Mouse (Mus musculus): ENCODE data around the gene Cul4a. TPM values are rescaled to one million over a fixed set of nuclear protein-coding genes. Genes with fewer than 3 reads are reported as not detected.

Gene Cul4a
- total and polyA plus RNA-seq, 2 experiments: 42.4 to 95.0 TPM

DNA sequence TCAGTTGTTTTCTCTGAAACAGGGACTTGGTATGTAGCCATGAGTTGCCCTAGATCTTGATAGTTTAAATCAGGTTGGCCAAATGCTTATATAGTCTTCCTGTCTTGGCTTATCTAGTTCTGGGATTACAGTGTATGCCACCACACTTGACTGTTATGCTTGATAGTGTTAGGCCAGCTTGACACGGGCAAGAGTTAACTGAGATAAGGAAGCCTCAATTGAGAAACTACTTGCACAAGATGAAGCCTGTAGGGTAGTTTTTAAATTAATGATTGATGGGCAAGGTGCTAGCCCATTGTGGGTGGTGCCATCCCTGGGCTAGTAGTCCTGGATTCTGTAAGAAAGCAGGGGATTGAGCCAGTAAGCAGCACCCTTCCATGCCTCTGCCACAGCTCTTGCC, 58.1 kb downstream of the Cul4a start:
- DNase-seq (ENCODE audit: extremely low read depth, low read depth, low spot score): peak; percentile 91
- Histone ChIP-seq H3K79me2 (ENCODE audit: control insufficient read depth, insufficient read depth, low read length) (peaks cover 37% of the 10 kb centered on the region), H3K4me3 (ENCODE audit: insufficient read depth, low read depth, low read length) (no peak overlapping the region), H3K36me3 (ENCODE audit: control insufficient read depth, insufficient read depth, low read length) (peaks cover 25% of the 10 kb centered on the region), H3K4me1 (ENCODE audit: control insufficient read depth, insufficient read depth, low read length) (peaks cover 27% of the 10 kb centered on the region), H3K27me3 (ENCODE audit: control insufficient read depth, insufficient read depth, low read length) (no peaks in the 10 kb centered on the region), H3K27ac (replicated peaks; ENCODE audit: insufficient read depth, low read depth, low read length) (peak overlapping the region; percentile 56), H3K9ac (ENCODE audit: low read depth, low read length) (no peak overlapping the region)
- 19% methylated on average over 1 of the region's 1 CpGs for WGBS
- TF ChIP-seq CTCF (IDR thresholded peaks at IDR 0.05; ENCODE audit: low read depth, low read length) (no peak), POLR2A (IDR thresholded peaks at IDR 0.05; ENCODE audit: extremely low read depth, insufficient read depth, low read length) (no peak)

DNA sequence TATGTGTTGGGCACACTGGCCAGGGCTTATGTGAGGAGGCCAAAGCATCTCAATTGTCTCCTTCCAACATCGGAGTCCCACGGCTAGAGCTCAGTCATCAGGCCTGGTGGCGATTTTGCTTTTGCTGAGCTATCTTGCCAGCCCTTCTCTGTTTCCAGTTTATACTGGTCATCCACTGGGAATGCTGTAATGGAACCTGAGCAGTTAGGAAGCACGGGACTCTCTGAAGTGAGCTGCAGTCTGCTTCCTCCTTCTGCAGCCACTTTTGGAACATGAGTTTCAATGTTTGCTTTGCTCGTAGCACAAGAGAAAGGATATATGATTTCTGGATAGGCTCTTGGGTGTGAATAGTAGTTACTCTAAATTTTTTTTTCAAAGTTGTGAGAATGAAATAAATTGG, 58.9 kb downstream of the Cul4a start:
- Histone ChIP-seq H3K4me1 (ENCODE audit: control insufficient read depth, insufficient read depth, low read length) (peaks cover 26% of the 10 kb centered on the region), H3K4me3 (ENCODE audit: insufficient read depth, low read depth, low read length) (no peak overlapping the region), H3K9ac (ENCODE audit: low read depth, low read length) (no peak overlapping the region), H3K79me2 (ENCODE audit: control insufficient read depth, insufficient read depth, low read length) (peaks cover 35% of the 10 kb centered on the region), H3K36me3 (ENCODE audit: control insufficient read depth, insufficient read depth, low read length) (peaks cover 32% of the 10 kb centered on the region), H3K27ac (replicated peaks; ENCODE audit: insufficient read depth, low read depth, low read length) (no peak overlapping the region), H3K27me3 (ENCODE audit: control insufficient read depth, insufficient read depth, low read length) (no peaks in the 10 kb centered on the region)
- DNase-seq (ENCODE audit: extremely low read depth, low read depth, low spot score): no peak
- WGBS: 68% methylated on average over 5 of the region's 5 CpGs
- TF ChIP-seq POLR2A (IDR thresholded peaks at IDR 0.05; ENCODE audit: extremely low read depth, insufficient read depth, low read length) (no peak), CTCF (IDR thresholded peaks at IDR 0.05; ENCODE audit: low read depth, low read length) (no peak)

DNA sequence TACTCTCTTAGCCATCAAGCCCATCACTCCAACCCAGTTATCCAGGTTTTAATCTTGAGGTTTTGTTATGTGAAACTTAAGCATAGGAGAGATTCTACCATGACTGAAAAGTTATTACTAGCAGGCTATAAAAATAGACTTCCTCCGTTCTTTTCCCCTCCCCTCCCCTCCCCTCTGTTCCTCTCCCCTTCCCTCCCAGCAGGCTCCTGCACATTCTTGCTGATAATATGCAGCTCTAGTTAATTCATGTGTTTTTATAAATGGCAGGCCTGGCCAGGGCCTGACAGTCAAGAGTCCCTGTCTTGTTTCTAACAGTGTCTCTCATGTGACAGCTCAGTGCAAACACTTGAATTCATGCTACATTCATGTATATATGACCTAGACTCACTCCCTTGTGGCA, 65.1 kb downstream of the Cul4a start:
- H3K9ac ChIP-seq (ENCODE audit: low read depth, low read length): no peak overlapping the region
- H3K4me1 ChIP-seq (ENCODE audit: control insufficient read depth, insufficient read depth, low read length): no peaks in the 10 kb centered on the region
- no peaks in the 10 kb centered on the region for H3K27me3 ChIP-seq (ENCODE audit: control insufficient read depth, insufficient read depth, low read length)
- no peak for DNase-seq (ENCODE audit: extremely low read depth, low read depth, low spot score)
- WGBS: 67% methylated on average over 1 of the region's 1 CpGs
- H3K79me2 ChIP-seq (ENCODE audit: control insufficient read depth, insufficient read depth, low read length): peaks cover 4% of the 10 kb centered on the region
- no peak overlapping the region for H3K4me3 ChIP-seq (ENCODE audit: insufficient read depth, low read depth, low read length)
- TF ChIP-seq POLR2A (IDR thresholded peaks at IDR 0.05; ENCODE audit: extremely low read depth, insufficient read depth, low read length) (no peak), CTCF (IDR thresholded peaks at IDR 0.05; ENCODE audit: low read depth, low read length) (no peak)
- H3K36me3 ChIP-seq (ENCODE audit: control insufficient read depth, insufficient read depth, low read length): peaks cover 81% of the 10 kb centered on the region
- H3K27ac ChIP-seq (replicated peaks; ENCODE audit: insufficient read depth, low read depth, low read length): no peak overlapping the region

DNA sequence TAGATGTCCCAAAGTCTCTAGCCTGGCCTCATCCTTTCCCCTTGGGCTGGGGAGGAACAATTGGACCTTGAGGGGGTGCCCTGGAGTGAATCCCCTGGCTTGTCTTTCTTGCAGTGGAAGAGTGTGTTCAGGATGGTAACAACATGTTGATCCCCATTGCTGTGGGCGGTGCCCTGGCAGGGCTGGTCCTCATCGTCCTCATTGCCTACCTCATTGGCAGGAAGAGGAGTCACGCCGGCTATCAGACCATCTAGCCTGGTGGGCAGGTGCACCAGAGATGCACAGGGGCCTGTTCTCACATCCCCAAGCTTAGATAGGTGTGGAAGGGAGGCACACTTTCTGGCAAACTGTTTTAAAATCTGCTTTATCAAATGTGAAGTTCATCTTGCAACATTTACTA, 68.9 kb downstream of the Cul4a start:
- Histone ChIP-seq H3K9ac (ENCODE audit: low read depth, low read length) (no peak overlapping the region), H3K27ac (replicated peaks; ENCODE audit: insufficient read depth, low read depth, low read length) (no peak overlapping the region), H3K79me2 (ENCODE audit: control insufficient read depth, insufficient read depth, low read length) (no peaks in the 10 kb centered on the region), H3K36me3 (ENCODE audit: control insufficient read depth, insufficient read depth, low read length) (peaks cover 55% of the 10 kb centered on the region), H3K4me3 (ENCODE audit: insufficient read depth, low read depth, low read length) (no peak overlapping the region), H3K27me3 (ENCODE audit: control insufficient read depth, insufficient read depth, low read length) (no peaks in the 10 kb centered on the region), H3K4me1 (ENCODE audit: control insufficient read depth, insufficient read depth, low read length) (no peaks in the 10 kb centered on the region)
- TF ChIP-seq POLR2A (IDR thresholded peaks at IDR 0.05; ENCODE audit: extremely low read depth, insufficient read depth, low read length) (no peak), CTCF (IDR thresholded peaks at IDR 0.05; ENCODE audit: low read depth, low read length) (no peak)
- no peak for DNase-seq (ENCODE audit: extremely low read depth, low read depth, low spot score)
- 61% methylated on average over 4 of the region's 4 CpGs for WGBS

DNA sequence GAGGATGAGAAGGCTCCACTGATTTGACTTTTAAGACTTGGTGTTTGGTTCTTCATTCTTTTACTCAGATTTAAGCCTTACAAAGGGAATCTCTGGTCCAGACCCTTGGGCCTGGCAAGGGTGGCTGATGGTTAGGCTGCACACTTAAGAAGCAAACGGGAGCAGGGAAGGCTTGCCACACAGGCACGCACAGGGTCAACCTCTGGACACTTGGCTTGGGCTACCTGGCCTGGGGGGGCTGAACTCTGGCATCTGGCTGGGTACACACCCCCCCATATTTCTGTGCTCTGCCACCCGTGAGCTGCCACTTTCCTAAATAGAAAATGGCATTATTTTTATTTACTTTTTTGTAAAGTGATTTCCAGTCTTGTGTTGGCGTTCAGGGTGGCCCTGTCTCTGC, 69.4 kb downstream of the Cul4a start:
- no peaks in the 10 kb centered on the region for H3K79me2 ChIP-seq (ENCODE audit: control insufficient read depth, insufficient read depth, low read length)
- DNase-seq (ENCODE audit: extremely low read depth, low read depth, low spot score): no peak
- 56% methylated on average over 4 of the region's 4 CpGs for WGBS
- no peaks in the 10 kb centered on the region for H3K4me1 ChIP-seq (ENCODE audit: control insufficient read depth, insufficient read depth, low read length)
- H3K27ac ChIP-seq (replicated peaks; ENCODE audit: insufficient read depth, low read depth, low read length): no peak overlapping the region
- TF ChIP-seq POLR2A (IDR thresholded peaks at IDR 0.05; ENCODE audit: extremely low read depth, insufficient read depth, low read length) (no peak), CTCF (IDR thresholded peaks at IDR 0.05; ENCODE audit: low read depth, low read length) (no peak)
- no peak overlapping the region for H3K9ac ChIP-seq (ENCODE audit: low read depth, low read length)
- peaks cover 51% of the 10 kb centered on the region for H3K36me3 ChIP-seq (ENCODE audit: control insufficient read depth, insufficient read depth, low read length)
- H3K27me3 ChIP-seq (ENCODE audit: control insufficient read depth, insufficient read depth, low read length): no peaks in the 10 kb centered on the region
- no peak overlapping the region for H3K4me3 ChIP-seq (ENCODE audit: insufficient read depth, low read depth, low read length)

DNA sequence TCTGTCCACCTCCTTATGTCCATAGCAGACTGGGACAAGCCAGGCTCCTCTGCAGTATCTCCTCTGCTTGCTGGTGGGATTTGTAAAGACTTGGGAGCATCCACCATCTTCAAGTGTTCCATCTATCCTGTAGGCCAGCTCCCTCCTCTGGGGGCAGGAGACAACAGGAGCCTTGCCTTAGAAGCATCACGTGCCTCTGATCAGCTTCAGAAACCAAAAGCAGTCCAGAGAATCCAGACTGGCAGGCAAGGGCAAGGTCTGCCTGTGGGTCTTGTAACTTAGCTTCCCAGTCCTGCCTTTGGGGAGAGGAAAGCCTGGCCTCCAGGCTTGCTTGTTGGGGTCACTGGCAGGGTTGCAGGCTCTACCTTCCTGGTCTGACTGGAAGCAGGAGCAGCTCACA, 70.2 kb downstream of the Cul4a start:
- H3K36me3 ChIP-seq (ENCODE audit: control insufficient read depth, insufficient read depth, low read length): peaks cover 45% of the 10 kb centered on the region
- DNase-seq (ENCODE audit: extremely low read depth, low read depth, low spot score): no peak
- H3K27ac ChIP-seq (replicated peaks; ENCODE audit: insufficient read depth, low read depth, low read length): no peak overlapping the region
- no peaks in the 10 kb centered on the region for H3K27me3 ChIP-seq (ENCODE audit: control insufficient read depth, insufficient read depth, low read length)
- no peaks in the 10 kb centered on the region for H3K79me2 ChIP-seq (ENCODE audit: control insufficient read depth, insufficient read depth, low read length)
- TF ChIP-seq CTCF (IDR thresholded peaks at IDR 0.05; ENCODE audit: low read depth, low read length): no peak
- no peak for TF ChIP-seq POLR2A (IDR thresholded peaks at IDR 0.05; ENCODE audit: extremely low read depth, insufficient read depth, low read length)
- 100% methylated on average over 1 of the region's 1 CpGs for WGBS
- H3K9ac ChIP-seq (ENCODE audit: low read depth, low read length): no peak overlapping the region
- no peak overlapping the region for H3K4me3 ChIP-seq (ENCODE audit: insufficient read depth, low read depth, low read length)
- no peaks in the 10 kb centered on the region for H3K4me1 ChIP-seq (ENCODE audit: control insufficient read depth, insufficient read depth, low read length)
